Mouse (Mus musculus): ENCODE data around the gene Gm13279.
A peak's percentile ranks its signal among the peaks of the same experiment; 100 is the strongest.
"Not testable (repeated sequence)": the region's sequence is repeated elsewhere in the genome, so short reads cannot be mapped to it uniquely, and the experiment has no call there.

- not testable (repeated sequence) for TF ChIP-seq EP300 (optimal IDR thresholded peaks at IDR 0.05)
- TF ChIP-seq CTCF (IDR thresholded peaks at IDR 0.05; ENCODE audit: low read depth) = peak; percentile 71
These were observed 36.8 kb upstream of the Gm13279 start for GRCm38 (mm10) chr4:88760431-88760830.

Data from stomach, postnatal 0 days (tissue).